Mouse (Mus musculus) midbrain, embryonic 10.5 days (tissue): ENCODE measurements at regions not wholly inside any gene's neighbourhood (a gene's known extent, or its start where the extent isn't known, plus 50 kb on each side); places are given as distances from the start of the nearest gene placed in this dataset.

Experiments used
- DNase-seq: peaks from one replicate; pipeline ENCODE4 v3.0.0-alpha.2; 2017; ENCODE audit warnings: low spot score
- H3K27ac ChIP-seq: fragments of 300-500 bp; sonication (generic); replicated peaks from 2 replicates; pipeline ENCODE4 v1.5.1; 2016; ENCODE audit warnings: mild to moderate bottlenecking
- H3K27me3 ChIP-seq: fragments of 300-500 bp; sonication (generic); 2 replicates; pipeline ENCODE4 v1.6.1; 2016; ENCODE audit warnings: low read depth, mild to moderate bottlenecking; ENCODE audit not compliant: poor library complexity, severe bottlenecking
- H3K36me3 ChIP-seq: fragments of 300-500 bp; sonication (generic); 2 replicates; pipeline ENCODE4 v1.6.1; 2016; ENCODE audit warnings: mild to moderate bottlenecking, moderate library complexity
- H3K4me1 ChIP-seq: fragments of 300-500 bp; sonication (generic); 2 replicates; pipeline ENCODE4 v1.6.1; 2016
- H3K4me3 ChIP-seq: fragments of 300-500 bp; sonication (generic); 2 replicates; pipeline ENCODE4 v1.5.1; 2016; ENCODE audit warnings: mild to moderate bottlenecking, moderate library complexity
- H3K9me3 ChIP-seq: fragments of 300-500 bp; sonication (generic); replicated peaks from 2 replicates; pipeline ENCODE4 v1.6.1; 2016; ENCODE audit warnings: mild to moderate bottlenecking
- WGBS: fragments of 180-500 bp; shearing (Covaris S2); methylation state at CpG from one replicate; pipeline ENCODE4 v1.1.7; 2016; 5-methylcytosine and 5-hydroxymethylcytosine counted together

- Histone ChIP-seq H3K36me3 (no peaks in the 10 kb centered on the region), H3K27me3 (peaks cover 48% of the 10 kb centered on the region), H3K27ac (no peak overlapping the region), H3K4me3 (no peak overlapping the region), H3K9me3 (no peaks in the 10 kb centered on the region), H3K4me1 (peaks cover 10% of the 10 kb centered on the region)
- DNase-seq = no peak
- 66% methylated on average over 5 of the region's 5 CpGs for WGBS
These were observed 532.9 kb upstream of the Negr1 start for GRCm38 (mm10) chr3:156028602-156029188.

GRCm38 (mm10) chr3:156070257-156070656 lies 491.3 kb upstream of the Negr1 start:
- WGBS = 87% methylated on average over 4 of the region's 4 CpGs
- no peaks in the 10 kb centered on the region for H3K36me3 ChIP-seq

GRCm38 (mm10) chr3:156082268-156082667 lies 479.3 kb upstream of the Negr1 start:
- no peak for DNase-seq
- Histone ChIP-seq H3K36me3 (no peaks in the 10 kb centered on the region), H3K4me1 (no peaks in the 10 kb centered on the region), H3K27ac (no peak overlapping the region), H3K4me3 (no peak overlapping the region), H3K9me3 (no peaks in the 10 kb centered on the region), H3K27me3 (no peaks in the 10 kb centered on the region)

More at GRCm38 (mm10) chr3:156070257-156070656, 491.3 kb upstream of the Negr1 start:
- no peaks in the 10 kb centered on the region for H3K4me1 ChIP-seq
- no peak overlapping the region for H3K27ac ChIP-seq
- no peak for DNase-seq
- H3K4me3 ChIP-seq = no peak overlapping the region
- no peaks in the 10 kb centered on the region for H3K9me3 ChIP-seq
- H3K27me3 ChIP-seq = no peaks in the 10 kb centered on the region

DNA sequence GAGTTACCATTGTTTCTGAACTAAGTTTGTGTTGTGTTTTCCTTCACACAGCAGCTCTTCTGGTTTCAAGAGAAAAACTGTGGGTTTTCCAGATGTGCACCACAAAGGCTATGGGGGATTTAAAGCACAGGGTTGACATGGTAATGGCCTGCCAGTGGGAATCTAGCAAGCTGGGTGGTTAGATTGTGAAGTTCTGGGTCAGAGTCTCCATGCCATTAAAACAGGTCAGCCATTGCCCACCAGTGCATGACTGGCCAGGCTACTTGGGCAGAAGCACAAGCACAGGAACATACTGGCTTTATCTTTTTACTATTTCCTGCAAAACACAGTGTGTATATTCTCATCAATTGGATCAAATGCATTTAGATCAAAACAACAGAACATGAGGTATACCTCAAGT lies 467.9 kb upstream of the Negr1 start:
- no peak for DNase-seq
- no peak overlapping the region for H3K27ac ChIP-seq

DNA sequence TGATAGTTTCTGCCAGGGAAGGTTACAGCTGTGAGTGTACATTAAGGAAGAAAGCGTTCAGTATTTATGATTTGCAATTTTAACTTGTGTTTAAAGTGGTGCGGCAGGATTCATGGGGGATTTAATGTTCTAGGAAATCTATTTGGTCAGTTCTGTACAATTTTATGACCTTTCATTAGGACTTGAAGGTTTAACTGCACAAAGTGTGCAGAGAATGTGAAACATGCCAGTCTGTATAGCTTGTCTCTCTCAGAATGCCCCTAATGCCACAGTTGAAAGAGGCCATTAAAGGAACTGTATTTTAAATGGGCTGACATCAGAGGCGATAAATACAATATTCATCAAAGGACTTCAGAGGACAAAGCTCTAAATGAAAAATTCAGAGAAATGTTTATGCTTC lies 466.6 kb upstream of the Negr1 start:
- Histone ChIP-seq H3K27me3 (no peaks in the 10 kb centered on the region), H3K36me3 (no peaks in the 10 kb centered on the region), H3K27ac (no peak overlapping the region), H3K4me3 (no peak overlapping the region), H3K4me1 (no peaks in the 10 kb centered on the region), H3K9me3 (no peaks in the 10 kb centered on the region)
- 92% methylated on average over 3 of the region's 3 CpGs for WGBS
- no peak for DNase-seq

More for the DNA sequence above, 467.9 kb upstream of the Negr1 start:
- Histone ChIP-seq H3K9me3 (no peaks in the 10 kb centered on the region), H3K4me1 (no peaks in the 10 kb centered on the region), H3K4me3 (no peak overlapping the region), H3K36me3 (no peaks in the 10 kb centered on the region), H3K27me3 (no peaks in the 10 kb centered on the region)

- H3K27ac ChIP-seq = no peak overlapping the region
- no peaks in the 10 kb centered on the region for H3K9me3 ChIP-seq
- no peak for DNase-seq
- 100% methylated on average over 1 of the region's 1 CpGs for WGBS
- no peaks in the 10 kb centered on the region for H3K4me1 ChIP-seq
- H3K27me3 ChIP-seq = no peaks in the 10 kb centered on the region
- no peak overlapping the region for H3K4me3 ChIP-seq
- no peaks in the 10 kb centered on the region for H3K36me3 ChIP-seq
These were observed 455.8 kb upstream of the Negr1 start for GRCm38 (mm10) chr3:156105788-156106187.

DNA sequence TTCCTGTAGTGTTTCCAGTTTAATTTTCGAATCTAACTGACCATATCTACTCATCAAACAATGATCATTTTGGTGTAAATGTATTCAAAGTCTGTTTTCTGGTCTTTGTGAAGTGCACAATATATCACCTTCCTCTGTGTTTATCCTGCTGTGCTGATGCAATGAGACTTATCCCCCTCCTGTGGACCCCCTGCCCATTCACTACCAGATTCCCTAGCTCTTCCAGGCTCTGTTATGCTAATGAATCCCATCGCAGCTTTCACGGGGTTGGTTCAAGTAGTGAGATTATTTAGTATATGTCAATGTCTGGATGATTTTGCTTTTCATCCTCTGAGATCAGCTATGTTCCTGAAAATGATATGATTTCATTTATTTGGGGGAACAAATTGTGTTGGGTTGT lies 441.3 kb upstream of the Negr1 start:
- H3K9me3 ChIP-seq = no peaks in the 10 kb centered on the region
- no peaks in the 10 kb centered on the region for H3K36me3 ChIP-seq
- H3K27me3 ChIP-seq = no peaks in the 10 kb centered on the region
- H3K27ac ChIP-seq = no peak overlapping the region
- DNase-seq = no peak
- H3K4me3 ChIP-seq = no peak overlapping the region
- whole genome bisulfite sequencing = 22% methylated on average over 3 of the region's 3 CpGs
- H3K4me1 ChIP-seq = peaks cover 5% of the 10 kb centered on the region

GRCm38 (mm10) chr3:156131598-156131997 lies 430.0 kb upstream of the Negr1 start:
- no peaks in the 10 kb centered on the region for H3K4me1 ChIP-seq
- 68% methylated on average over 1 of the region's 1 CpGs for WGBS
- no peak overlapping the region for H3K4me3 ChIP-seq
- H3K36me3 ChIP-seq = no peaks in the 10 kb centered on the region
- no peak for DNase-seq
- no peak overlapping the region for H3K27ac ChIP-seq
- no peaks in the 10 kb centered on the region for H3K27me3 ChIP-seq
- H3K9me3 ChIP-seq = no peaks in the 10 kb centered on the region

- H3K36me3 ChIP-seq = no peaks in the 10 kb centered on the region
- H3K4me1 ChIP-seq = no peaks in the 10 kb centered on the region
- H3K27ac ChIP-seq = no peak overlapping the region
- WGBS = 77% methylated on average over 5 of the region's 5 CpGs
- H3K9me3 ChIP-seq = no peaks in the 10 kb centered on the region
- no peak for DNase-seq
- H3K27me3 ChIP-seq = no peaks in the 10 kb centered on the region
- no peak overlapping the region for H3K4me3 ChIP-seq
These were observed 420.2 kb upstream of the Negr1 start for GRCm38 (mm10) chr3:156141355-156141754.

GRCm38 (mm10) chr3:156149322-156149721 lies 412.3 kb upstream of the Negr1 start:
- Histone ChIP-seq H3K9me3 (no peaks in the 10 kb centered on the region), H3K4me3 (no peak overlapping the region), H3K27ac (no peak overlapping the region), H3K27me3 (no peaks in the 10 kb centered on the region), H3K36me3 (no peaks in the 10 kb centered on the region), H3K4me1 (no peaks in the 10 kb centered on the region)
- WGBS = 85% methylated on average over 3 of the region's 3 CpGs
- no peak for DNase-seq

DNA sequence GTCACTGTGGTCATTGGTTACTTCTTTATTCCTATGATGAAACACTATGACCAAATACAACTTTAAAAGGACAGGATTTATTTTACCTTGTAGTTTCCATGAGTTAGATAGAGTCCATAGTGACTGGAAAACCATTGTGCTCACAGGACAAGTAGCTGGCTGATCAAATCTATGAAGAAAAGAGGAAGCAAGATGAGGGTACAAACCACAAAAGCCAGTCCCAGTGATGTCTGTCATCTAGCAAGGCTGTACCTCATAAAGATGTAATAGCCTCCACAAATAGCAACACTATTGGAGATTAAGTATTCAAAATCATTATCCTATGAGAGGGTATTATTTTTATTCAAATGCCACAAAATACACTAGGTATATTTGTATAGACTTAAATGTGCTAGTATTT lies 391.5 kb upstream of the Negr1 start:
- H3K4me3 ChIP-seq = no peak overlapping the region
- no peaks in the 10 kb centered on the region for H3K27me3 ChIP-seq
- H3K27ac ChIP-seq = no peak overlapping the region
- DNase-seq = no peak
- H3K4me1 ChIP-seq = no peaks in the 10 kb centered on the region
- no peaks in the 10 kb centered on the region for H3K36me3 ChIP-seq
- no peaks in the 10 kb centered on the region for H3K9me3 ChIP-seq

GRCm38 (mm10) chr3:156198688-156199087 lies 362.9 kb upstream of the Negr1 start:
- H3K4me1 ChIP-seq = no peaks in the 10 kb centered on the region
- no peak overlapping the region for H3K27ac ChIP-seq
- no peaks in the 10 kb centered on the region for H3K27me3 ChIP-seq
- H3K9me3 ChIP-seq = no peaks in the 10 kb centered on the region
- no peak overlapping the region for H3K4me3 ChIP-seq
- DNase-seq = no peak
- H3K36me3 ChIP-seq = no peaks in the 10 kb centered on the region

- no peaks in the 10 kb centered on the region for H3K27me3 ChIP-seq
- H3K36me3 ChIP-seq = no peaks in the 10 kb centered on the region
- H3K27ac ChIP-seq = no peak overlapping the region
- no peaks in the 10 kb centered on the region for H3K4me1 ChIP-seq
- H3K4me3 ChIP-seq = no peak overlapping the region
- no peaks in the 10 kb centered on the region for H3K9me3 ChIP-seq
- no peak for DNase-seq
These were observed 361.7 kb upstream of the Negr1 start for GRCm38 (mm10) chr3:156199749-156200467.

DNA sequence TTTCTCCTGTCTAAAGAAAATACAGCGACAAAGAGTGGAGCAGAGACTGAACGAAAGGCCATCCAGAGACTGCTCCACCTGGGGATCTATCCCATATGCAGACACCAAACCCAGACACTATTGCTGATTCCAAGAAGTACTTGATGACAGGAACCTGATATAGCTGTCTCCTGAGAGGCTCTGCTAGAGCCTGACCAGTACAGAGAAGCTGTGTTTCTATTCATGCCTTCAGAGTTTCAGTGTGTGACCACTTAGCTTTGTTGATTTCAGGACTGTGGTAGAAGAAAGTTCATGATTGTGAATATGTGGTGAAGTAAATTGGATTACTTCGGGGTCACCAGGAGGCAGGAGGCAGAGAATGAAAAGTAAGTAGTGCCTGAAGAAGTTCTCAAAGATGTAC lies 356.3 kb upstream of the Negr1 start:
- H3K9me3 ChIP-seq = no peaks in the 10 kb centered on the region
- WGBS = 92% methylated on average over 3 of the region's 3 CpGs
- H3K4me3 ChIP-seq = no peak overlapping the region
- no peaks in the 10 kb centered on the region for H3K27me3 ChIP-seq
- no peak for DNase-seq
- no peaks in the 10 kb centered on the region for H3K4me1 ChIP-seq
- no peaks in the 10 kb centered on the region for H3K36me3 ChIP-seq
- no peak overlapping the region for H3K27ac ChIP-seq
